Mouse (Mus musculus): Measurements from ENCODE around the gene Izumo4. TPM values are rescaled to one million over a fixed set of nuclear protein-coding genes. Genes with fewer than 3 reads are reported as not detected.

Gene Izumo4
- polyA plus RNA-seq, 1 experiment from 2014 or later, result 23.6 TPM

- H3K4me3 ChIP-seq (ENCODE audit: low read length), result no peak overlapping the region
- no peaks in the 10 kb centered on the region for H3K36me3 ChIP-seq (ENCODE audit: control insufficient read depth, insufficient read depth, low read length)
- H3K4me2 ChIP-seq (ENCODE audit: low read depth, low read length), result no peak overlapping the region
- no peak overlapping the region for H3K9ac ChIP-seq (ENCODE audit: low read length)
- H3K4me1 ChIP-seq (replicated peaks; ENCODE audit: control insufficient read depth, insufficient read depth, low read length), result peaks cover 21% of the 10 kb centered on the region
- no peak for ATAC-seq (ENCODE audit: low read depth)
- WGBS, result 78% methylated on average over 1 of the region's 1 CpGs
- H3K9me3 ChIP-seq (ENCODE audit: control insufficient read depth, low read length), result no peaks in the 10 kb centered on the region
- H3K27me3 ChIP-seq (ENCODE audit: control insufficient read depth, insufficient read depth, low read depth, low read length), result no peaks in the 10 kb centered on the region
- no peak overlapping the region for H3K27ac ChIP-seq (ENCODE audit: low read length)
Measured at GRCm38 (mm10) chr10:80738657-80739056, 36.7 kb downstream of the Izumo4 start.

- WGBS, result 16% methylated on average over 5 of the region's 5 CpGs
- Histone ChIP-seq H3K36me3 (ENCODE audit: control insufficient read depth, insufficient read depth, low read length) (no peaks in the 10 kb centered on the region), H3K4me2 (ENCODE audit: low read depth, low read length) (peak overlapping the region; percentile 80), H3K27me3 (ENCODE audit: control insufficient read depth, insufficient read depth, low read depth, low read length) (no peaks in the 10 kb centered on the region), H3K9ac (ENCODE audit: low read length) (peak overlapping the region; percentile 98), H3K27ac (ENCODE audit: low read length) (0 out of 2 replicates have a peak overlapping the region, but pooled peaks have one; percentile 65), H3K4me1 (replicated peaks; ENCODE audit: control insufficient read depth, insufficient read depth, low read length) (peaks cover 21% of the 10 kb centered on the region), H3K9me3 (ENCODE audit: control insufficient read depth, low read length) (no peaks in the 10 kb centered on the region), H3K4me3 (ENCODE audit: low read length) (peak overlapping the region; percentile 98)
- ATAC-seq (ENCODE audit: low read depth), result no peak
Measured at GRCm38 (mm10) chr10:80741146-80741545, 39.2 kb downstream of the Izumo4 start.

GRCm38 (mm10) chr10:80741634-80742179 is 39.7 kb downstream of the Izumo4 start:
- no peaks in the 10 kb centered on the region for H3K9me3 ChIP-seq (ENCODE audit: control insufficient read depth, low read length)
- ATAC-seq (ENCODE audit: low read depth), result peak; percentile 3
- H3K4me3 ChIP-seq (ENCODE audit: low read length), result peak overlapping the region; percentile 98
- H3K9ac ChIP-seq (ENCODE audit: low read length), result peak overlapping the region; percentile 98
- peak overlapping the region; percentile 80 for H3K4me2 ChIP-seq (ENCODE audit: low read depth, low read length)
- H3K27ac ChIP-seq (ENCODE audit: low read length), result peak overlapping the region; percentile 65
- peaks cover 21% of the 10 kb centered on the region for H3K4me1 ChIP-seq (replicated peaks; ENCODE audit: control insufficient read depth, insufficient read depth, low read length)
- under 1% methylated on average over 43 of the region's 46 CpGs for WGBS
- no peaks in the 10 kb centered on the region for H3K36me3 ChIP-seq (ENCODE audit: control insufficient read depth, insufficient read depth, low read length)
- no peaks in the 10 kb centered on the region for H3K27me3 ChIP-seq (ENCODE audit: control insufficient read depth, insufficient read depth, low read depth, low read length)

GRCm38 (mm10) chr10:80742180-80742978 is 40.4 kb downstream of the Izumo4 start, which contains the start of gene Ap3d1:
Ap3d1 (minus strand) TSS chr10:80742264.
- Histone ChIP-seq H3K27ac (ENCODE audit: low read length) (peak within 1 kb of the TSS; percentile 65), H3K4me3 (ENCODE audit: low read length) (peak within 1 kb of the TSS; percentile 98), H3K27me3 (ENCODE audit: control insufficient read depth, insufficient read depth, low read depth, low read length) (no peaks in the 10 kb centered on the region), H3K9ac (ENCODE audit: low read length) (peak within 1 kb of the TSS; percentile 98), H3K36me3 (ENCODE audit: control insufficient read depth, insufficient read depth, low read length) (no peaks in the 10 kb centered on the region), H3K9me3 (ENCODE audit: control insufficient read depth, low read length) (no peaks in the 10 kb centered on the region), H3K4me1 (replicated peaks; ENCODE audit: control insufficient read depth, insufficient read depth, low read length) (peaks cover 18% of the 10 kb centered on the region), H3K4me2 (ENCODE audit: low read depth, low read length) (peak within 1 kb of the TSS; percentile 80)
- WGBS, result 2% methylated on average over 25 of the region's 25 CpGs
- ATAC-seq (ENCODE audit: low read depth), result peak; percentile 100

- WGBS, result 38% methylated on average over 5 of the region's 5 CpGs
- ATAC-seq (ENCODE audit: low read depth), result no peak
Measured at GRCm38 (mm10) chr10:80744262-80744661, 42.3 kb downstream of the Izumo4 start.

GRCm38 (mm10) chr10:80747410-80747809 is 45.4 kb downstream of the Izumo4 start:
- ATAC-seq (ENCODE audit: low read depth), result no peak
- WGBS, result 12% methylated on average over 3 of the region's 3 CpGs

More at GRCm38 (mm10) chr10:80744262-80744661, 42.3 kb downstream of the Izumo4 start:
- Histone ChIP-seq H3K4me2 (ENCODE audit: low read depth, low read length) (no peak overlapping the region), H3K27me3 (ENCODE audit: control insufficient read depth, insufficient read depth, low read depth, low read length) (no peaks in the 10 kb centered on the region), H3K9me3 (ENCODE audit: control insufficient read depth, low read length) (no peaks in the 10 kb centered on the region), H3K27ac (ENCODE audit: low read length) (no peak overlapping the region), H3K36me3 (ENCODE audit: control insufficient read depth, insufficient read depth, low read length) (no peaks in the 10 kb centered on the region), H3K4me3 (ENCODE audit: low read length) (no peak overlapping the region), H3K9ac (ENCODE audit: low read length) (no peak overlapping the region), H3K4me1 (replicated peaks; ENCODE audit: control insufficient read depth, insufficient read depth, low read length) (peaks cover 15% of the 10 kb centered on the region)

GRCm38 (mm10) chr10:80748609-80749008 is 46.6 kb downstream of the Izumo4 start:
- Histone ChIP-seq H3K27me3 (ENCODE audit: control insufficient read depth, insufficient read depth, low read depth, low read length) (no peaks in the 10 kb centered on the region), H3K4me3 (ENCODE audit: low read length) (no peak overlapping the region), H3K9ac (ENCODE audit: low read length) (no peak overlapping the region), H3K27ac (ENCODE audit: low read length) (no peak overlapping the region), H3K4me2 (ENCODE audit: low read depth, low read length) (no peak overlapping the region), H3K4me1 (replicated peaks; ENCODE audit: control insufficient read depth, insufficient read depth, low read length) (peaks cover 15% of the 10 kb centered on the region), H3K9me3 (ENCODE audit: control insufficient read depth, low read length) (no peaks in the 10 kb centered on the region), H3K36me3 (ENCODE audit: control insufficient read depth, insufficient read depth, low read length) (no peaks in the 10 kb centered on the region)
- no peak for ATAC-seq (ENCODE audit: low read depth)
- 5% methylated on average over 6 of the region's 6 CpGs for WGBS

More at GRCm38 (mm10) chr10:80747410-80747809, 45.4 kb downstream of the Izumo4 start:
- Histone ChIP-seq H3K4me2 (ENCODE audit: low read depth, low read length) (no peak overlapping the region), H3K27ac (ENCODE audit: low read length) (no peak overlapping the region), H3K36me3 (ENCODE audit: control insufficient read depth, insufficient read depth, low read length) (no peaks in the 10 kb centered on the region), H3K4me3 (ENCODE audit: low read length) (no peak overlapping the region), H3K4me1 (replicated peaks; ENCODE audit: control insufficient read depth, insufficient read depth, low read length) (peaks cover 18% of the 10 kb centered on the region), H3K9me3 (ENCODE audit: control insufficient read depth, low read length) (no peaks in the 10 kb centered on the region), H3K27me3 (ENCODE audit: control insufficient read depth, insufficient read depth, low read depth, low read length) (no peaks in the 10 kb centered on the region), H3K9ac (ENCODE audit: low read length) (no peak overlapping the region)

GRCm38 (mm10) chr10:80751188-80751832 is 49.3 kb downstream of the Izumo4 start:
- Histone ChIP-seq H3K27ac (ENCODE audit: low read length) (peak overlapping the region; percentile 97), H3K27me3 (ENCODE audit: control insufficient read depth, insufficient read depth, low read depth, low read length) (no peaks in the 10 kb centered on the region), H3K9ac (ENCODE audit: low read length) (peak overlapping the region; percentile 56), H3K4me2 (ENCODE audit: low read depth, low read length) (peak overlapping the region; percentile 62), H3K4me3 (ENCODE audit: low read length) (peak overlapping the region; percentile 37), H3K4me1 (replicated peaks; ENCODE audit: control insufficient read depth, insufficient read depth, low read length) (peaks cover 22% of the 10 kb centered on the region), H3K9me3 (ENCODE audit: control insufficient read depth, low read length) (no peaks in the 10 kb centered on the region), H3K36me3 (ENCODE audit: control insufficient read depth, insufficient read depth, low read length) (no peaks in the 10 kb centered on the region)
- WGBS, result 7% methylated on average over 16 of the region's 16 CpGs
- ATAC-seq (ENCODE audit: low read depth), result peak; percentile 48

- peak; percentile 69 for ATAC-seq (ENCODE audit: low read depth)
- 5% methylated on average over 6 of the region's 6 CpGs for WGBS
- peak overlapping the region; percentile 62 for H3K4me2 ChIP-seq (ENCODE audit: low read depth, low read length)
- H3K9ac ChIP-seq (ENCODE audit: low read length), result peak overlapping the region; percentile 56
- peak overlapping the region; percentile 97 for H3K27ac ChIP-seq (ENCODE audit: low read length)
- no peaks in the 10 kb centered on the region for H3K9me3 ChIP-seq (ENCODE audit: control insufficient read depth, low read length)
- H3K4me1 ChIP-seq (replicated peaks; ENCODE audit: control insufficient read depth, insufficient read depth, low read length), result peaks cover 31% of the 10 kb centered on the region
- H3K36me3 ChIP-seq (ENCODE audit: control insufficient read depth, insufficient read depth, low read length), result no peaks in the 10 kb centered on the region
- no peaks in the 10 kb centered on the region for H3K27me3 ChIP-seq (ENCODE audit: control insufficient read depth, insufficient read depth, low read depth, low read length)
- peak overlapping the region; percentile 37 for H3K4me3 ChIP-seq (ENCODE audit: low read length)
Measured at GRCm38 (mm10) chr10:80752079-80752625, 50.2 kb downstream of the Izumo4 start.

Data from lung, embryonic 16.5 days (tissue).